Mouse (Mus musculus) yolk sac, embryonic 10.5 days (tissue): ENCODE measurements around the gene Nrxn2.

Experiments
- DNase-seq: peaks from one replicate; pipeline ENCODE4 v3.0.0-alpha.2; 2017; ENCODE audit warnings: low spot score

Nrxn2 gene

GRCm38 (mm10) chr19:6392743-6393393, 25.7 kb upstream of the Nrxn2 start:
- DNase-seq: no peak

GRCm38 (mm10) chr19:6393637-6394036, 24.9 kb upstream of the Nrxn2 start:
- no peak for DNase-seq

GRCm38 (mm10) chr19:6396237-6396636, 22.3 kb upstream of the Nrxn2 start:
- no peak for DNase-seq

GRCm38 (mm10) chr19:6397582-6398249, 20.8 kb upstream of the Nrxn2 start:
- DNase-seq: no peak

GRCm38 (mm10) chr19:6398447-6399284, 19.9 kb upstream of the Nrxn2 start:
- DNase-seq: peak; percentile 80

GRCm38 (mm10) chr19:6399285-6400095, 19.0 kb upstream of the Nrxn2 start, which contains the start of gene Rasgrp2:
Gene Rasgrp2, plus strand, starts transcription at chr19:6399340.
- DNase-seq: no peak

- no peak for DNase-seq
These were observed 18.1 kb upstream of the Nrxn2 start for GRCm38 (mm10) chr19:6400096-6401086.

GRCm38 (mm10) chr19:6401131-6401815, 17.3 kb upstream of the Nrxn2 start:
- DNase-seq: peak; percentile 79

GRCm38 (mm10) chr19:6401951-6402350, 16.6 kb upstream of the Nrxn2 start:
- no peak for DNase-seq

GRCm38 (mm10) chr19:6403869-6404268, 14.7 kb upstream of the Nrxn2 start:
- no peak for DNase-seq

GRCm38 (mm10) chr19:6405433-6405832, 13.1 kb upstream of the Nrxn2 start:
- no peak for DNase-seq

GRCm38 (mm10) chr19:6407109-6407508, 11.4 kb upstream of the Nrxn2 start:
- DNase-seq: no peak

- DNase-seq: no peak
These were observed 10.6 kb upstream of the Nrxn2 start for GRCm38 (mm10) chr19:6407816-6408510.

GRCm38 (mm10) chr19:6408749-6409148, 9.8 kb upstream of the Nrxn2 start:
- DNase-seq: no peak

- DNase-seq: no peak
These were observed 9.4 kb upstream of the Nrxn2 start for GRCm38 (mm10) chr19:6409176-6409575.

- DNase-seq: no peak
These were observed 8.6 kb upstream of the Nrxn2 start for GRCm38 (mm10) chr19:6409936-6410335.

GRCm38 (mm10) chr19:6412798-6413197, 5.7 kb upstream of the Nrxn2 start:
- DNase-seq: no peak

- DNase-seq: no peak
These were observed 3.1 kb upstream of the Nrxn2 start for GRCm38 (mm10) chr19:6415454-6415853.

- DNase-seq: no peak
These were observed 2.3 kb upstream of the Nrxn2 start for GRCm38 (mm10) chr19:6416124-6416770.
